Mouse (Mus musculus) left cerebral cortex, postnatal 36 days (tissue): ENCODE results near the gene Ahnak. TPM values are rescaled to one million over a fixed set of nuclear protein-coding genes. Genes with fewer than 3 reads are reported as not detected.
"Not testable (repeated sequence)": the region's sequence is repeated elsewhere in the genome, so short reads cannot be mapped to it uniquely, and the experiment has no call there.

Source experiments
- DNase-seq, 2 experiments: peaks; one replicate each; pipeline ENCODE4 v3.0.0; 2021 to 2022; ENCODE audit warnings: low spot score in 2 of 2, mixed read lengths in 1 of 2
- intact Hi-C: fragments of 180-260 bp; cut with DNase I; formaldehyde crosslinking; loops from one replicate; pipeline ENCODE4 v1.15.1; 2025
- total RNA-seq, 2 experiments: library from RNA; stranded (reverse); gene quantifications; 2 replicates each; pipeline ENCODE4 v1.2.3; 2021

Ahnak gene
- total RNA-seq, 2 experiments from 2014 or later = 16.6 to 32.1 TPM

- intact Hi-C loops = no loop called here
- no peak for DNase-seq
Observed at GRCm38 (mm10) chr19:9032502-9033129, 43.5 kb downstream of the Ahnak start.

GRCm38 (mm10) chr19:9033412-9034340, 44.6 kb downstream of the Ahnak start:
- intact Hi-C loops = no loop called here
- no peak for DNase-seq

DNA sequence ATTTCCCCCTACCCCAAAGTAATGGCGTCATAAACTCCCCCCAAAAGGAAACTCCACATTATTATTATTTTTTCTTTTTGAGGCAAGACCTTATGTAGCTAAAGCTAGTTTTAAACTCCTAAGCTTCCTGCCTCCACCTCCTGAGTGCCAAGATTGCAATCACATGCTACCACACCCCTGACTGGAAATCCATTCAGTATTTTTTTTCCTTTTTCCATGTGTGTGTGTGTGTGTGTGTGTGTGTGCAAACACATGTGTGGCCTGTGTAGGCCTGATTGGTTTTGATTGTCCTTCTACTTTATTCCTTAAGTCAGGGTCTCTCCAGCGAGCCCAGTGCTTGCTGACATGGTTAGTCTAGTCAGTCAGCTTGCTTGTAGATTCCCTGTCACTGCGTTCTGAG, 45.4 kb downstream of the Ahnak start:
- DNase-seq = no peak
- intact Hi-C loops = no loop called here

DNA sequence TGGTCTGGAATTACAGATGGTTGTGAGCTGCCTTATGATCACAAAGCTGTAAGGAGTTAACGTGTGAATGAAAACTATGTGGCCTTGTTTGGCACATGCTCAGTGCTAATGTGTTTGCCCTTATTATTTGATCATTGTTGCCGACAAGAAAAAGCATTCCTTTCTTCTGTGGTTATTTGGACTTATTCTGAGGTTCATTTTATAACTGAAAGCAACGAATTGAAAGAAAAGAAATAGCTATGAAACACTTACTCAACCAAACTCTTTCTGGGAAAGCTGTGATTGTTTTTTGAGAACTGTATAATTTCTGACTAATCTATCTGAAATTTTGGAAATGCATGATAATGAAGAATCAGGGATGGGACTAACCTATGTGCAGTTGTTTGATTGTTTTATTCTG, 46.0 kb downstream of the Ahnak start:
- intact Hi-C loops = no loop called here
- DNase-seq = no peak

GRCm38 (mm10) chr19:9038136-9038535, 49.1 kb downstream of the Ahnak start:
- DNase-seq = no peak
- intact Hi-C loops = no loop called here

DNA sequence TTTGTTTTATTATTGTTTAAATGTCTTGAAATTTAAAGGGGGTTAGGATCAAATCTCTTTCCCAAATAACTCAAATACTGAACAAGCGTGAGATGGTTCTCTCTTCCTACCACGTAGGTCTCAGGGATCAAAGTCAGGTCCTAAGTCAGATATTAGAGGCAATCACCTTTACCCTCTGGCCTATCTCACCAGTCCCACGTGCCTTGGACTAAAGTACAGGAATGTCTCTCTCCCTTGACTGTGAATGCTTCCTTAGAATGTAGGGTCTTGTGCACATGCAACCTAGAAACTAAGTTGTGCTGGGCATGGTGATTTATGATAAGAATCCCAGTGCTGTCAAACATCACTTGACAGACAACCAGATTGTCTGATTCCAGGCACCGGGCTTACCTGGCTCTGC, 50.2 kb downstream of the Ahnak start:
- intact Hi-C loops = no loop called here
- no peak for DNase-seq

DNA sequence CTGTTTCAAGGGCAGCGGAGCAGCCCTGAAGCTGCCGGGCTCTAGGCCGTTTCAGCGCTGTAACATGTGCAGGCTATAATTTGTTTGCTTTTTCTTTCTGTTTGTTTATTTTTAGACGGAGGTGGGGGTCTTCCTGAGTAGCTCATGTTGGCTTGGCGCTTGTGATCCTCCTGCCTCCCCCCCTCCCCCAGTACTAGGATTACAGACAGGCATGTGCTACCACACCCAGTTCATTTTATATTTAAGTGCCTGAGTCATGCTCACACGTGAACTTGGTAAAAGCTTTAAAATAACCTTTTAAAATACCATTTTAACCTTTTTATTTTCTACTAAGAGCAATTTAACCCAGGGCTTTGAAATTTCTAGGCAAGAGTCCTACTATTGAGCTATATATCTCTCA, 50.8 kb downstream of the Ahnak start:
- DNase-seq = no peak
- intact Hi-C loops = no loop called here

DNA sequence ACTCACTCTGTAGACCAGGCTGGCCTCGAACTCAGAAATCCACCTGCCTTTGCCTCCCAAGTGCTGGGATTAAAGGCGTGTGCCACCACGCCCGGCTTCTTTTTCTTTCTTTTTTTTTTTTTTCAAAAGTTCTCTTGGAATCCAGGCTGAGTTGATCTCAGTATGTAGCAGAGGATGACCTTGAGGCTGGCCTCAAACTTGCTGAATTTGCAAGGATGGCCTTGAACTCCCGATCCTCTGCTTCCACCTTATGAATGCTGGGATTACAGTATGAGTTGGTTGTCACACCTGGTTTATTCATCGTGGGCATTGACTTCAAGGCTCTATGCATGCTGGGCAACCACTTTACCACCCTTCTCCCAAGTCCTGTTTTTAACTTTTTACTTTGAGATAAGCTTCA, 51.6 kb downstream of the Ahnak start:
- no peak for DNase-seq
- intact Hi-C loops = no loop called here

DNA sequence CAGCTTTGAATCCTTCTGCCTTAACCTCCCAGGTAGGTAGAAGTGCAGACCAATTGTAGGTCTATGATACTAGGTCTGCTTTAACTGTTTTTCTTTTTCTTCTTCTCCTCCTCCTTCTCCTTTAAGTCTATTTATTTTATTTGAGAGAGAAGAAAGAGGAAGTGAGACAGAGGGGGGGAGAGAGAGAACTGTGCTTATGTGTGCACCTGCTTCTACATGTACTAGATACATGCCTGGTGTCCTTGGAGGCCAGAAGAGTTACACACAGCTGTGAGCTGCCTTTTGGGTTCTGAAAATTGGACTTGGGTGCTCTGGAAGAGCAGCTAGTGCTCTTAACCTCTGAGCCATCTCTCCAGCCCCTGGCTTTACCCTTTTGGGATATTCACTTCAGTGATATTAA, 52.0 kb downstream of the Ahnak start:
- no peak for DNase-seq
- intact Hi-C loops = no loop called here

- intact Hi-C loops = no loop called here
- DNase-seq = no peak
Observed at GRCm38 (mm10) chr19:9043123-9043522, 54.0 kb downstream of the Ahnak start.

DNA sequence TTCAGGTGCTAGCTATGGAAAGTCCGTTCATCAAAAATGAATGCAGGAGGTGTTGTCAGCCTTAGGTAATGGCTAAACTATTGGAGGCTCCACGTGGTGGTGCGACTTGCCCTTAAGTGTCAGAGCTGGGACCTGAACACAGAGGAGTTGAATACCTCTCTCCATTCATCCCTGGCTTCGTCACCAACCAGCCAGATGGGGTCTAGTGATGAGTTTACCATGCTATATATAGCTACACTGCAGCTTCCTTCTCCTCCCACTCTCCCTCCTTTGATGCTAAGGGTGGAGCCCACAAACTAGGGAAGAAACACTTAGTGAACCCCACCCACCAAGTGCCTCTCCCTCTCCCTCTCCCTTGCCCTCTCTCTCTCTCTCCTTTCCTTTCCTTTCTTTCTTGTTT, 55.2 kb downstream of the Ahnak start:
- DNase-seq = no peak
- intact Hi-C loops = no loop called here

DNA sequence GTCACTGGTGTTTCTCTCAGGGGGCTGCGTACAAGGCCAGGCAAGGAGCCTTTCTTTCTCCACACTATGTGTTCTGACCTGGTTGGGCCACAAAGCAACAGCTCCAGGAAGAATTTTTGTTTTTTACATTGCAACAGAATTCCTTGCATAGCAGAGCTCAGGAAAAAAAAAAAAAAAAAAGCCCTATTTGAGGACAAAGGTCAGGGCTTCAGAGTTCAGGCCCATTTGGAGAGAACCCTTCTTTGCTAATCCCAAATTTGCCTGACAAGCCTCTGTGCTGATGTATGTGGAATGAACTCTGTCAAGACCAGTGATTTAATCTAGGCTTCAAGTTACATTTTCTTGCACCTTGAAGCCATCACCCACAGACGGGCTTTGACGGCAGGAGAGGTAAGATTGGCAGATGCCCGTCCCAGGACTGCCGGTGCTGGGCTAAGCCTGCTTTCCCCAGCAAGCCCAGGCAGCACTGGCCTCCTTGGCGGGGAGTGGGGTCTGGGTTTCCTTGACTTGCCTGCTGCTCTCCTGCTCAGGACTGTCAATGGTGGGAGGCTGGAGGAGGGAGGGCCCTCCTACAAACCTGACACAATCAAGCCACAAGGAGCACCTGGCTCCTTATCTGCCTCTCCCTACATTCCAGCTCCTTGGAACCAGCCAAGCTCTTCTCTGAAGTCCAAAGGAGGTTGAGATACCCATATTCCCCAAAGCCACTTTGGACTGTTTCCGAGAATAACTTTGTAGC, 58.3 kb downstream of the Ahnak start:
- intact Hi-C loops = no loop called here
- no peak for DNase-seq

- intact Hi-C loops = no loop called here
Observed at GRCm38 (mm10) chr19:9047946-9048387, 58.9 kb downstream of the Ahnak start.

GRCm38 (mm10) chr19:9048981-9049687, 60.0 kb downstream of the Ahnak start:
- no peak for DNase-seq
- intact Hi-C loops = no loop called here

More at GRCm38 (mm10) chr19:9047946-9048387, 58.9 kb downstream of the Ahnak start:
- DNase-seq = no peak

- DNase-seq = no peak
- intact Hi-C loops = no loop called here
Observed at GRCm38 (mm10) chr19:9050294-9051229, 61.5 kb downstream of the Ahnak start.

GRCm38 (mm10) chr19:9051985-9052384, 62.9 kb downstream of the Ahnak start:
- intact Hi-C loops, DNase-seq: not testable (repeated sequence)

DNA sequence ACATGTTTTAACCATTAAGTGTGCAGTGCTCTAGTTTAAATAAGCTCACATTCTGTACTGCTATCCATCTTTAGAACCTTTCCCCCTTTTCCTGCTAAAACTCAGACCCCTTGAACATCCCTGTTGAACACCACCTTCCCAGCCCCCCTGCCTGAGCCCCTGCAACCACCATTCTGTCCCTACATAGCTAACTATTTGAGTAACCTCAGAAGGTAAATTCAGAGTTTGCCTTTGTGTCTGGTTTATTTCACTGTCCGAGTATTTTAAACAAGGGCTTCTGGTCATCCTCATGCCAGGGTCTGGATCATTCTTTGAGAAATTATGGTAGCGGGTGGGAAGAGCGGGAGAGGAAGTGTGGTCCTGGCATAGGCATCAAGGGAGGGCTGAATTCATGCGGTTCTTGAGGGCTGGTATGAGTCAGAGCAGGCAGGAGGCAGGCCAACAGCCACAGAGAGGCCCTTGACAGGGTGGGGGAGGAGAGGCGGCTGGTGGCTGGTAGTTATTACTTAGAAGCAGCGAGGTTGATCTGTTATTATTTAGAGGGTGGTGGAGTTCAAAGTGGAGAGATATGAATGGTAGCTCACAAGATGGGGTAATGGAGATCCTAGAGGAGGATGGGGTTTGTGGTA, 63.8 kb downstream of the Ahnak start:
- DNase-seq = no peak
- intact Hi-C loops = no loop called here

GRCm38 (mm10) chr19:9055153-9055552, 66.1 kb downstream of the Ahnak start:
- intact Hi-C loops = no loop called here
- no peak for DNase-seq
